In the genomic region with DNA sequence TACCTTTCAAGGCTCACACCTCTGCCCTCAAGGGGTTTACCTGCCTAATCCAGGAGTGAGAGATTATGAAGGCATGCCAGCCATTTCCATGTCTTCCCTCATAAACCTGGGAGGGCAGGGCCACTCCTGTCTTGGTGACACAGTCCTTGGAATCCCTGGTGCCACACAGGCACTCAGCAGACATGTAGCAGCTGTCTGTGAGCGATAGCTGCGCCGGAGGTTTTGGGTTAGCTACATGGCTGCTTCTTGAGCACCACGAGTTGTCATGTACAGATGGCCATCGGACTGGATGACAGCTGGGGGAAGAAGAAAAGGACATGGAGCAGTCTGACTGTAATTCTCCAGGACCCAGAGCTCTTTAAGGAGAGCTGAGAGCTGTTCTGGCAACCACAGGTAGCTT, we compare ENCODE assay signal across 25 mouse cellular contexts.
"Had no signal": no experiment of that assay in that cellular context is flagged by ENCODE, and none has a peak within 500 bp of the region (broad histone marks: within the 10 kb centered on the region; RNA-seq: fewer than 3 reads in every experiment).

No protein-coding gene starts in this region.

- DNase-seq: gastrocnemius, adult 2 months; gastrocnemius, postnatal 10 days; gastrocnemius, postnatal 25 days; heart, adult 18-20 months; heart, postnatal 14 days; heart, postnatal 36 days; kidney, adult 18-20 months; kidney, adult 8-10 months; kidney, postnatal 10 days; kidney, postnatal 25 days; kidney, postnatal 4 days; liver had no signal

- H3K27me3 ChIP-seq: heart, embryonic 13.5 days; heart, embryonic 15.5 days; hindbrain, embryonic 13.5 days; hindbrain, embryonic 15.5 days; intestine, embryonic 15.5 days had no signal

- H3K9ac ChIP-seq: heart, embryonic 13.5 days; heart, embryonic 15.5 days; hindbrain, embryonic 13.5 days; hindbrain, embryonic 15.5 days; intestine, embryonic 15.5 days; limb, embryonic 12.5 days had no signal

- H3K36me3 ChIP-seq: heart, embryonic 13.5 days; heart, embryonic 15.5 days; hindbrain, embryonic 13.5 days; hindbrain, embryonic 15.5 days; intestine, embryonic 15.5 days; limb, embryonic 10.5 days; limb, embryonic 12.5 days had no signal

- H3K4me3 ChIP-seq: gastrocnemius, adult 2 months; heart, embryonic 13.5 days; heart, embryonic 15.5 days; hindbrain, embryonic 13.5 days; hindbrain, embryonic 15.5 days; intestine, embryonic 15.5 days; layer of hippocampus, adult 2 months; left cerebral cortex, adult 2 months; limb, embryonic 10.5 days; limb, embryonic 12.5 days had no signal

- H3K4me2 ChIP-seq: heart, embryonic 11.5 days; heart, embryonic 13.5 days; heart, embryonic 15.5 days; hindbrain, embryonic 13.5 days; hindbrain, embryonic 15.5 days; intestine, embryonic 15.5 days; limb, embryonic 12.5 days; liver, embryonic 11.5 days had no signal

- H3K9me3 ChIP-seq: heart, embryonic 13.5 days; heart, embryonic 15.5 days; hindbrain, embryonic 13.5 days; hindbrain, embryonic 15.5 days; intestine, embryonic 15.5 days; limb, embryonic 10.5 days; limb, embryonic 12.5 days had no signal

- H3K27ac ChIP-seq: gastrocnemius, adult 2 months; heart, embryonic 13.5 days; heart, embryonic 15.5 days; hindbrain, embryonic 13.5 days; hindbrain, embryonic 15.5 days; intestine, embryonic 15.5 days; layer of hippocampus, adult 2 months; left cerebral cortex, adult 2 months; limb, embryonic 10.5 days; limb, embryonic 12.5 days had no signal

- ATAC-seq: inflammation-experienced regulatory T-cells, adult 6 months; intestine, embryonic 15.5 days; intestine, postnatal 0 days had no signal
